Mouse (Mus musculus): ENCODE results near the gene Col18a1.
A peak's percentile ranks its signal among the peaks of the same experiment; 100 is the strongest.

Col18a1 gene

GRCm38 (mm10) chr10:77048606-77049005, 117.7 kb downstream of the Col18a1 start:
- DNase-seq = no peak

DNA sequence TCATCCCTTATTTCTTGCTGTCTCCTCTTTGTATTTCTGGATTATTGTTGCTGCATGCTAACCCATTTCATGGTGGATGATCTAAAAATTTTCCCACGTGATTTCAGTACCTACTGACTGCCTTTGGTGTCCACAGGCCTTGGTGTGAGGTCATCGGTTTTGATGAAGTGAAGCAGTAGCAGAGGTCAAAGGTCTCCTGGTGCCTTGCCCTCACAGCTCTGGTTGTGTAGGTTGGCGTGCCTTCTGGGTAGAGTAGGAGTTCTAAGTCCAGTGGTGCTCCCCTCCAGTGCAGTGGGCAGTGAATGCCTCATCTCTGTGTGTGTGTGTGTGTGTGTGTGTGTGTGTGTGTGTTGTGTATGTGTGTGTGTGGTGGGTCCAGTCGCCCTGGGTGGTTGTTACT, 118.2 kb downstream of the Col18a1 start:
- no peak for DNase-seq

- DNase-seq = no peak
Observed at GRCm38 (mm10) chr10:77038579-77039174, 127.7 kb downstream of the Col18a1 start.

DNA sequence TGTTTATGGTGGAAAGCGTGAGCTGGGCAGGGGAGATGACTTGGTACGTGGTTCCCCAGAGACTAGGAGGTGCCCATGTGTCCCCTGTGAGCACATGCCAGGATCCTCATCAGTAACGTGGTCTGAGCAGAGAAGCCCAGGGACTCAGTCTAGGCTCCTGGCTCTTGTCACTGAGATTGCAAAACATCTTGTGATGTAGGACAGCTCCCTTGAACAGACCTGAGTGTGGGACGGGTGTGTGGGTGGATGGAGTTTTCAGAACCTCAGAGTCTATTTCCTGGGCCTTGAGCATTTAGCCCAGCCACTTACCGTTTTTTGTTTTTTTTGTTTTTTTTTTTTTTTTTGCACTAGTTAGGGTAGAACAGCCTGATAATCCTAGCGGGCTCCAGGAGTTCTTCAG, 130.9 kb downstream of the Col18a1 start:
- DNase-seq = no peak

GRCm38 (mm10) chr10:77033323-77034025, 132.9 kb downstream of the Col18a1 start:
- DNase-seq = peak; percentile 70 to 80

DNA sequence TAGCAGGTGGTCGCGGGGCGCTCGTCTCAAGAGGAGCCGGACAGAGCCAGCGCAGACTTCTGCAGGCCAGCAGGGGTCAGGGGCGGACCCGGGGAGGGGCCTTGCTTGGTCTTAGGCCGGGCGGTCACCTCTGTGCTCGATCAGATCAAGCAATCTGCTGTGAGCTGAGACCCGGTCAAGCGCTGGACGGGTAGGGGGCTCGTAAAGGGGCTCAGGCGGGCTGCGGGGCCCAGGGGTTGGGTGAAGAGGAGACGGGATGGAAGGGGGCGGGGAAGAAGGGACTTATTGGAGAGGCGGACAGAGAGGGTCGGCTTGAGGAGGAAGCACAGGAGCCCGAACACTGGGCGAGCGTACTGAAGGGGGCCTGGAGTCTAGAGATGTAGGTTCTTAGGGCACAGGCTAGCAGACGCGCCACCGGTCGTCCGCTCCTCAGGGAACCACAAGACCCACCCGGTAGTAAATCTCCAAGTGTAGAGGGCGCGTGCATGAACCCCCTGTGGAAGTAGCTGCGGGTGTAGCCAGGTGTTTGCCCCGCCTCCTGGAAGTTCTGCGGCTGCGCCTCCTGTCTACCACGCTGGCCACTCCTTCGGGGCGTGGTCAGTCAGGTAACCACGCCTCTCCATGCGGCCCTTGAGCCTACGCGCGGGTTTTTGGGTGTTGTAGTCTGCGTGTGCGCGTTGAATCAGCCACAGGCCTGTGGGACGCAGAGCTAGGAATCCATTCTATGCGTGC, 133.6 kb downstream of the Col18a1 start:
- peak; percentile 97 for DNase-seq

DNA sequence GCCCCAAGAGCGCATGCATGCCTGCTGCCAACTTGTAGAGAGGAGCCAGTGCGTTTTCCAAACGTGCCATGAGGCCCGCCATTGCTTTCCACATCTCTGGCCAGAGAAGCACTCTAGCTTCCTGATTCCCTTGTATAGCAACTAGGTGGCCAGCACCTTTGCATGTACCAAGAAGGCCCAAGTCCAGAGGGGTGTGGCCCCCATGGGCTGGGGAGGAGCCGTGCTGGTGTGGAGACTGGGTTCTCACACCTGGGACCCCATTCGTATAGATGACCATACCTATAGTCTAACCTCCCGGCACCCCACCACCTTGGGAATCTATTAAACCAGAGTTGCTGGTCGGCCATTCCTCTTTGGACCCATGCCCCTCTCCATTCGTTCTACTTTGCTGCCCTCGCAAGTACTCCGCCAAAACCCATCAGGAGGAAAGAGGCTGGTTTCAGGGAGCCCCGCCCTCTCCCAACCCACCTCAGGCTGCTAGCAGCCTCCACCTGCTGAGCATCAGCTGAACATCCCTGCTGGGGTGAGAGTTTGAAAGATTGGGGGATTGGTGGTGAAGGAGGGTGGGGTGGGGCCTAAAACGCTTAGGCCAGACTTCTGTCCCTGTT, 134.5 kb downstream of the Col18a1 start, which contains the start of gene Slc19a1:
Gene Slc19a1 (plus strand): TSS at position 474 of the 608 bp plus-strand sequence.
- peak; percentile 33 to 67 for DNase-seq

GRCm38 (mm10) chr10:77030666-77031065, 135.7 kb downstream of the Col18a1 start:
- no peak for DNase-seq

- peak in 1 of 2 experiments; percentile 48 for DNase-seq
Observed at GRCm38 (mm10) chr10:77029761-77030160, 136.6 kb downstream of the Col18a1 start.

DNA sequence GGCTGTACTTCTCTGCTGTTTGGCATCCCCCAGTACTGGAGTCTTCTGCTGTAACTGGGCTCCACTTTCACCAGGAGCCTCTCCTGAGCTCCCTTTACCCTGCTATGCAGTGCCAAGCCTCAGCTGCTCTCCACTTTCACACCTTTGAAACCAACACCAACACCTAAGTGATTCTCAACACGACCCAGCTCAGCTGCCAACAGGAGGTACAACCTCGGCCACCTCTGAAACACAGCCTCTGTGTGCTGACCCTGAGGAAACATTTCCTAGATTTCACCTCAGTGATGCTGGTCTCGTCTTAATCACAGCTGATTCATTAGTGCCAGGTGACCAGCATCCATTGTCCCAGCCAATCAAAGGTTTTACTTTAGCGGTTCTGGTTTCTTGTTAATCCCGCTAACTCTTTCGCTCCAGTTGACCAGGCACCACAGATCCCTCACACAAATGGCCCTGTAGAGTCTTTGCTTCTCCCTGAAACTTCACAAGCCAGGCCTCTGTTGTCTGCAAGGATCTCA, 137.5 kb downstream of the Col18a1 start:
- no peak for DNase-seq

DNA sequence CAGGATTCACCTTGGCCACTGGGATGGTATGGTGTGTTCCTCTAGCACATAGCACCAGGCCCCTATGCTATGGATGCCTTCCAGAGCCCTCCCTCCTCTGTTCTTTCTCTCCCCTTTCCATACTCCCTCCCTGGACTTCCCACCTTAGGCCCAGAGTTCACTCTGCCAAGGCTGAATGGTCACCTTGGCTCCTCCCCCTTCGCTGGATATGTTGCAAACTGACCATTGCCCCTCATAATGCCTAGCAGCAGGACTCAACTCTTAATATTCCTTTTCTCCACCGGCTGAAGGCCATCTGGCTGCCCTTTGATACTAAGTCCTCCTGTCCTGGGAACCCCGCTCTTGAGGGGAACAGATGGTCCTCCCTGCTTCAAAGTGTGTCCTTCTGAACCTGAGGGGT, 139.4 kb downstream of the Col18a1 start:
- peak; percentile 51 to 74 for DNase-seq

DNA sequence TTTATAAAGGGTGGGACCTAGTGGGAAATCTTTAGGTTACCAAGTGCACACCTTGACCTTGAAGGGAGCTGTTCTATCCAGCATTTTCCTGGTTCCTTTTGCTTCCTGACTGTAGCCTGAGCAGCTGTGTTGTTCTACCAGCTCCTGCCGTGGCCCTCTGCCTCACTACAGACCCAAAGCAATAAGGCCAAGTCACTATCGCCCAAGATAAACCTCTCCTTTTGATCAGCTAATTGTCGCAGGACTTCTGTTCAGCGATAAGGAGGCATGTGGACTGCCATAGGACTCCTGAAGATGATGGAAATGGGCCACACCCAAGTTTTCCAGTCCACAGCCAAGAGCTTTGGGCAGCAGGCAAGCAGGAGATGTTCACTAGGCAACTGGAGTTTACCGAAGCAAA, 142.1 kb downstream of the Col18a1 start:
- no peak for DNase-seq

- DNase-seq = peak; percentile 28 to 50
Observed at GRCm38 (mm10) chr10:77022301-77023130, 143.8 kb downstream of the Col18a1 start.

DNA sequence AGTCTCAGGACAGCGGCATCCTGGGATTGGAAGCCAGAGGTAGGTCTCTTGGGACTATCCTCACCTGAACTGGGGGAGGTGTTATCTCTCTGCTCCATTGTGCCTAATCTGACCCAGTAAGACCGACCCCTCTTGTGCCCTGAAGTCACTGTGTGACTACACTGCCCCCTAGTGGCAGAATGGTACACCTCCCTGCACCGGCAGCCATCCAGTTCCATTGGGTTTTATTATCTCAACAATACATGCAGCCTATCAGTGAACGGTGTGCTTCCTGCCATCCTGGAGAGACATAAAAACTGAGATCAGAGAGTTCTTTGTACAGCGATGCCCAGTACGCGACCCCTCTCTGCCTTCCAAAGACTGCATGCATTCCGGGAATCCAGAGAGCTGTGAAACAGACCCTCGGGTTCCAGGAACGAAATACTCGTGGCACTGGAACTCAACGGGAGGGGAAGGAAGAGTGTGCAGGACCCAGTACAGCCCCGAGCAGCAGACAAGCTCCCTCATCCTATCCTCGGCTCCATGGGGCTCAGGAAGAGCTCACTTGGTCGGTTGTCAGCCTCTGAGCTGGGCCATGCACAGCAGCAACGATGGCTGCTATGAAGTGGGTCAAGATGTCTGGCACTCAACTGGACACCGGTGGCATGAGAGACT, 144.8 kb downstream of the Col18a1 start:
- DNase-seq = peak; percentile 83 to 87

GRCm38 (mm10) chr10:77017662-77018061, 148.7 kb downstream of the Col18a1 start:
- DNase-seq = peak in 1 of 2 experiments; percentile 31

- no peak for DNase-seq
Observed at GRCm38 (mm10) chr10:77017061-77017460, 149.3 kb downstream of the Col18a1 start.

- DNase-seq = no peak
Observed at GRCm38 (mm10) chr10:77016499-77016898, 149.8 kb downstream of the Col18a1 start.

DNA sequence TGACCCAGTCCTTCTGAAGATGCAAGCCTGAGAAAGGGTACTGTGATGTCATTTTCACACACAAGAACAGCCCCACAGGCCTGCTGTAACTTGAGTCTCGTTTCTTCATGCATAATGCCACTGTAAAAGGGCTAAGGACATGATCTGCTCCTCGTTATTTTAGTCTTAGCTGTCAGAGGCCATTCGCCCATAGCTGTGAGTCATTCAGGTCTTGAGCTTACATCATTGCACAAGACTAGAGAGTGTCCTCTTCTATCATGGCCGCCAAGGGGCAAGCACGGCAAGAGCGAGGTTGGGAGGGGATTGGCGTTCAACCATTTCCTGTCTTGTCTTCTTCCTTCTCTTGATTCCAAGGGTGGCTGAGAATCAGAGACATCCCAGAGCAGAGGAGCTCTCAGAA, 150.3 kb downstream of the Col18a1 start:
- DNase-seq = no peak

GRCm38 (mm10) chr10:77011681-77012080, 154.7 kb downstream of the Col18a1 start:
- no peak for DNase-seq

- no peak for DNase-seq
Observed at GRCm38 (mm10) chr10:77008698-77009097, 157.7 kb downstream of the Col18a1 start.

DNA sequence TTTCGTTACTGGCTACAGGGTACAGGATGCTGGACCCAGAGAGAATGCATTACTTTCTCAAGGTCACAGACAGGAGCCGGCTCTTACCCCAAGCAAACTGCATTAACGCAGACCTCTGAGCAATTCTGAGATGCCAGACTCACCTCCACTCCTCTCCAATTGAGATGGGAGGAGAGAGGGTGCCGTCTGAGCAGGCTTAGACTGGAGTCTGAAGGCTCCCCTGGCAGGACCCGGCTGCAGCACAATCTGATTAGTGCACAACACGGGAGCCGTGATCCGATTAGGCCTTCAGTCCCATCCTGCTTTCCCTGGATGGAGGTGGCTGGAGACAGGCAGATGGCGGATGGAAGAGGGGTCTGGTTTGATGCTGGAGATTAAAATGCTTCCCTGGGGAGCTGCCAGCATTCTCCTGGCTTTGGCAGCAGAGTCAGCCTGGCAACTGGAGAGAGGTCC, 158.2 kb downstream of the Col18a1 start:
- no peak for DNase-seq

All from kidney, postnatal 4 days (tissue).